Mouse (Mus musculus): ENCODE measurements around the gene Grk2. TPM values are rescaled to one million over a fixed set of nuclear protein-coding genes. Genes with fewer than 3 reads are reported as not detected.

Grk2 gene
- 18.5 and 20.5 TPM in 2 replicates for polyA plus RNA-seq (2015; fragmentation: Nextera tagmentation; extraction: Ambion mirVana)

GRCm38 (mm10) chr19:4306190-4306577, at the start of gene Grk2:
Gene Grk2, minus strand, starts transcription at chr19:4306222.
- H3K4me2 ChIP-seq: peak within 1 kb of the TSS; percentile 71
- peak; percentile 71 for ATAC-seq (ENCODE audit: insufficient number of reproducible peaks, low FRiP score, low TSS enrichment, low read depth)

GRCm38 (mm10) chr19:4349455-4349854, 43.4 kb upstream of the Grk2 start:
- Histone ChIP-seq H3K27me3 (no peaks in the 10 kb centered on the region), H3K9ac (no peak overlapping the region), H3K4me2 (no peak overlapping the region), H3K4me3 (no peak overlapping the region), H3K4me1 (no peaks in the 10 kb centered on the region), H3K27ac (no peak overlapping the region), H3K9me3 (no peaks in the 10 kb centered on the region), H3K36me3 (peaks cover 62% of the 10 kb centered on the region)
- 92% methylated on average over 2 of the region's 2 CpGs for WGBS
- no peak for ATAC-seq (ENCODE audit: insufficient number of reproducible peaks, low FRiP score, low TSS enrichment, low read depth)

More at GRCm38 (mm10) chr19:4306190-4306577, at the start of gene Grk2:
- H3K4me1 ChIP-seq: peaks cover 53% of the 10 kb centered on the region
- WGBS: under 1% methylated on average over 26 of the region's 46 CpGs
- H3K4me3 ChIP-seq: peak within 1 kb of the TSS; percentile 99
- no peaks in the 10 kb centered on the region for H3K27me3 ChIP-seq
- H3K9ac ChIP-seq: peak within 1 kb of the TSS; percentile 94
- peak within 1 kb of the TSS; percentile 87 for H3K27ac ChIP-seq
- no peaks in the 10 kb centered on the region for H3K9me3 ChIP-seq
- no peaks in the 10 kb centered on the region for H3K36me3 ChIP-seq

DNA sequence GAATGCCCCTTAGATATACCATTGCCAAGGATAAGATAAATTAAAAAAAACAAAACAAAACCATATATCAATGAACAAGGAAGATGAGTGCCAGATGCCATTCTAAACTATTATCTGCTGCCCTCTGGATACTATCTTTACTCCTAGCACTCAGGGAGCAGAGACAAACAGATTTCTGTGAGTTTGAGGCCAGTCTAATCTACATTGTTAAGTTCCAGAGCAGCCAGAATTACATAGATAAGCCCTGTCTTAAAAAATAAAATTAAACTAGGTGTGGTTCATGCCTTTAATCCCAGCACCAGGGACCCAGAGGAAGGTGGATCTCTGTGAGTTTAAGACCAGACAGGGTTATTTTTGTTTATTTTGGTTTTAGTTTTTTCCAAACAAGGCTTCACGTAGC, 40.5 kb upstream of the Grk2 start:
- no peak overlapping the region for H3K4me3 ChIP-seq
- no peak for ATAC-seq (ENCODE audit: insufficient number of reproducible peaks, low FRiP score, low TSS enrichment, low read depth)
- H3K9me3 ChIP-seq: no peaks in the 10 kb centered on the region
- no peak overlapping the region for H3K9ac ChIP-seq
- no peaks in the 10 kb centered on the region for H3K27me3 ChIP-seq
- H3K36me3 ChIP-seq: peaks cover 70% of the 10 kb centered on the region
- H3K27ac ChIP-seq: no peak overlapping the region
- H3K4me2 ChIP-seq: no peak overlapping the region
- 91% methylated on average over 1 of the region's 1 CpGs for WGBS
- H3K4me1 ChIP-seq: no peaks in the 10 kb centered on the region

DNA sequence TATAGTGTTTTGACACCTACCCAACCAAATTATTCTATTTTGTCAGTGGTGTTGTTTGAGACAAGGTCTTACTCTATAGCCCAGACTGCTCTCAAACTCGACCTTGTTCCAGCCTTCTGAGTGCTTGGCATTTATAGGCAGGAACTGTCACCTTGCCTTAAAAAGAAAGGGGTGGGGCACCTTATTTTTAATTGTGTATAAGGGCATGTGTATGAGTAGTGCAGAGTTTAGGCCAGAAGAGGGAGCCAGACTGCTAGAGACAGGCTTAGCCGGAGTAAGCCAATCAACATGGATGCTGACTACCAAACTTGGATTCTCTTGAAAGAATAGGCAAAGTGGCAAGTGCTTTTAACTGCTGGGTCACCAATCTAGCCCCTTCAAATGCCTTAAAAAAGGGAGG, 32.1 kb upstream of the Grk2 start:
- no peak for ATAC-seq (ENCODE audit: insufficient number of reproducible peaks, low FRiP score, low TSS enrichment, low read depth)
- H3K9me3 ChIP-seq: no peaks in the 10 kb centered on the region
- H3K4me2 ChIP-seq: no peak overlapping the region
- no peaks in the 10 kb centered on the region for H3K27me3 ChIP-seq
- H3K27ac ChIP-seq: no peak overlapping the region
- H3K4me1 ChIP-seq: peaks cover 12% of the 10 kb centered on the region
- no peak overlapping the region for H3K9ac ChIP-seq
- WGBS: 27% methylated on average over 2 of the region's 2 CpGs
- H3K36me3 ChIP-seq: peaks cover 43% of the 10 kb centered on the region
- H3K4me3 ChIP-seq: no peak overlapping the region

DNA sequence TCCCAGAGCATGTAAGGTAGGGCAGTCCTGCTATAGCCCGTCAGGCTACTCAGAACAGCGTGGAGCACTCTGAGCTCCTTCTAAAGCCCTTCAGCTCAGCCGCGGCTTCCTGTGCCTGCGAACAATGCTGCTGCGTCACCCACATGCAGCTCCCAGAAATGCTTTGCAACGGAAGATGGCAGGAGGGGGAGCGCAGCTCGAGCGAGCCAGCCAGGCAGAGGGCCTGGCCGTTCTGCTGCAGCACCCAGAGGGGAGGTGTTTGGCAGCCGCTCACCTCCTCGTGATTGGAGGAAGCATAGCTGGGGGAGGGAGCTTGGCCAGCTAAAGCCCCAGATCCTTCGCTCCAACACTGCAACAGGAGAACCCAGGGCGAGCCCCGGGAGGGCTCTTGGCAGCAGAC, 27.8 kb upstream of the Grk2 start:
- under 1% methylated on average over 16 of the region's 16 CpGs for WGBS
- Histone ChIP-seq H3K9me3 (no peaks in the 10 kb centered on the region), H3K9ac (peak overlapping the region; percentile 54), H3K27me3 (no peaks in the 10 kb centered on the region), H3K4me2 (peak overlapping the region; percentile 66), H3K4me3 (peak overlapping the region; percentile 52), H3K36me3 (peaks cover 35% of the 10 kb centered on the region), H3K4me1 (peaks cover 26% of the 10 kb centered on the region), H3K27ac (peak overlapping the region; percentile 93)
- ATAC-seq (ENCODE audit: insufficient number of reproducible peaks, low FRiP score, low TSS enrichment, low read depth): peak; percentile 99

DNA sequence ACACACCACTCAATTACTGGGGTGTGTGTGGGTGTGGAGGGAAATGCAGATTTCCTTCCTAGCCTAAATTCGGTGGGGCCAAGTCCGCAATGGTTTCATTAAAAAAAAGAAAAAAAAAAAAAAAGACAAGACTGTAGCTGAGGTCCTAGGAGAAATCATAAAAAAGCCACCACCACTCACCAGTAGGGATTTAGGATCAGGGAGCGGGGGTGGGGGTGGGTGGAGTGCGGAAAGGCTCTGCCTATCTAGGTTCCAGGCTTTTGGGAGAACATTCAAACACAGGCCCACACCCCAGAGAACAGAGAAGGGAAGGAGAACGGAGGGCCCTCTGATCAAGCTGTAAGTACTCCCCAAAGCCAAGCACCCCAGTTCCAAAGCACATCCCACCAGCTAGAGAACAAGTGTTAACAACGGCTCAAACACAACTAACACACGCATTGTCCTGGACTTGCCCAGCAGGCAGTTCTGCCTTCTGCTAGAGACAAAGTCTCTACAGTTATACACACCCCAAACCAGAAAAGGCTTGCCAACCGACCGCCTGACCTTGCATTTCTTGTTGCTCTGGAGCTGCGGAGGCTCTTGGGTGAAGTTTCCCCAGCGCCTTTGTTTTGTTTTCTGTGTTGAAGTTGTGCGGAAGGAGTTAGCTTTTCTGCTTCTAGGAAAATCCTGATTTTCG, 27.2 kb upstream of the Grk2 start:
- peak overlapping the region; percentile 66 for H3K4me2 ChIP-seq
- H3K9me3 ChIP-seq: no peaks in the 10 kb centered on the region
- peak overlapping the region; percentile 52 for H3K4me3 ChIP-seq
- H3K27ac ChIP-seq: peak overlapping the region; percentile 93
- ATAC-seq (ENCODE audit: insufficient number of reproducible peaks, low FRiP score, low TSS enrichment, low read depth): no peak
- H3K36me3 ChIP-seq: peaks cover 38% of the 10 kb centered on the region
- peaks cover 26% of the 10 kb centered on the region for H3K4me1 ChIP-seq
- 2% methylated on average over 13 of the region's 13 CpGs for WGBS
- H3K27me3 ChIP-seq: no peaks in the 10 kb centered on the region
- H3K9ac ChIP-seq: peak overlapping the region; percentile 54

DNA sequence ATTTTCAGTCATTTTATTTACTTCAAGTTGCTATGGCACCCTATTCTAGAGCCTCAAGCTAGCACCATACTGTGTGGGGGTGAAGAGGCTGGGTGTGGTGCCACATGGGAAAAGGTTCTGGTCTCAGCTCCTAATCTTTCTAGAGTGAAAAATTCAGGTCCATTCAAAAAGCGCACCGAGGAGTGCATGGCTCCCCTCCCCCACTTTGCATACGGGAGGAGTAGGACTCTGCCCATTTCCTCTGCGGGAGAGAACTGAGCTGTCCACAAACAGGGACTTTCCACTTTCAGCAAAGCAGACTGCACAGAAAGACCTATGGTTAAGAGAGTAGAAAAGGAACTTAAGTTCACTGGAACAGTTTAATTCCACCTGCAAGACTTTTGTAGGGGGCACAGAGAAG, 26.6 kb upstream of the Grk2 start:
- ATAC-seq (ENCODE audit: insufficient number of reproducible peaks, low FRiP score, low TSS enrichment, low read depth): no peak
- Histone ChIP-seq H3K4me1 (peaks cover 26% of the 10 kb centered on the region), H3K4me2 (peak overlapping the region; percentile 66), H3K27me3 (no peaks in the 10 kb centered on the region), H3K27ac (peak overlapping the region; percentile 93), H3K9me3 (no peaks in the 10 kb centered on the region), H3K4me3 (peak overlapping the region; percentile 52), H3K36me3 (peaks cover 40% of the 10 kb centered on the region), H3K9ac (peak overlapping the region; percentile 39; the same call in 1 of the 2 replicates)
- WGBS: under 1% methylated on average over 4 of the region's 4 CpGs

GRCm38 (mm10) chr19:4331273-4331672, 25.3 kb upstream of the Grk2 start:
- no peak overlapping the region for H3K27ac ChIP-seq
- 91% methylated on average over 3 of the region's 3 CpGs for WGBS
- H3K4me2 ChIP-seq: no peak overlapping the region
- peaks cover 26% of the 10 kb centered on the region for H3K4me1 ChIP-seq
- no peak for ATAC-seq (ENCODE audit: insufficient number of reproducible peaks, low FRiP score, low TSS enrichment, low read depth)
- no peak overlapping the region for H3K4me3 ChIP-seq
- no peak overlapping the region for H3K9ac ChIP-seq
- H3K9me3 ChIP-seq: no peaks in the 10 kb centered on the region
- no peaks in the 10 kb centered on the region for H3K27me3 ChIP-seq
- H3K36me3 ChIP-seq: peaks cover 51% of the 10 kb centered on the region

GRCm38 (mm10) chr19:4330603-4331002, 24.6 kb upstream of the Grk2 start:
- WGBS: 88% methylated on average over 2 of the region's 2 CpGs
- Histone ChIP-seq H3K36me3 (peaks cover 58% of the 10 kb centered on the region), H3K4me2 (no peak overlapping the region), H3K4me1 (peaks cover 26% of the 10 kb centered on the region), H3K9me3 (no peaks in the 10 kb centered on the region), H3K27me3 (no peaks in the 10 kb centered on the region), H3K4me3 (no peak overlapping the region), H3K27ac (no peak overlapping the region), H3K9ac (no peak overlapping the region)
- ATAC-seq (ENCODE audit: insufficient number of reproducible peaks, low FRiP score, low TSS enrichment, low read depth): no peak

DNA sequence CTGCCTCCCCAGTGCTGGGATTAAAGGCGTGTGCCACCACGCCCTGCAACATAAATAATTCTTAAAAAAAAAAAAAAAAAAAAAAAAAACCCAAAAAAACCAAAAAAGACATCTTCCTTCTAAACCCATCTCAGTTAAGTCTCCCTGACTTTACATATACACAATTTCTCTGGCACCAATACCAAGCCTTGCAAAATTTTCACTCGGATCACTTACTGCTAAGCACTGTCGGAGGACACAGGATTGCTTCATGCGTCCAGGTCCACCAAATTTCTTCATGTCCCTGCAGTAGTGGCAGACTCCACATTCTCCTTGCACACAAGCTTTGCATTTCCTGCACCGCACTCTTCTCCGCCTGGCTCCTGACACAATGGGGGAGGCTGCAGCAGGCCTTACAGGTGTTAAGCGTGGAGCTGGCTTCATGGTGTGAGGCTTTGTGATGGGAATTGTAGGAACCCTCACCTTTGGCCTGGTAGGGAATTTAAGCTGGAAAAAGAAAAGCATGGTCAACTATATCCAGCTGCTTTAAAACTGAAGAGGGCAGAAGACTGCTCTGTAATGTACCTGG, 22.8 kb upstream of the Grk2 start:
- H3K9ac ChIP-seq: no peak overlapping the region
- H3K4me1 ChIP-seq: peaks cover 16% of the 10 kb centered on the region
- WGBS: 91% methylated on average over 8 of the region's 8 CpGs
- peaks cover 73% of the 10 kb centered on the region for H3K36me3 ChIP-seq
- H3K4me3 ChIP-seq: no peak overlapping the region
- H3K4me2 ChIP-seq: no peak overlapping the region
- H3K27me3 ChIP-seq: no peaks in the 10 kb centered on the region
- no peak overlapping the region for H3K27ac ChIP-seq
- no peaks in the 10 kb centered on the region for H3K9me3 ChIP-seq
- ATAC-seq (ENCODE audit: insufficient number of reproducible peaks, low FRiP score, low TSS enrichment, low read depth): no peak

DNA sequence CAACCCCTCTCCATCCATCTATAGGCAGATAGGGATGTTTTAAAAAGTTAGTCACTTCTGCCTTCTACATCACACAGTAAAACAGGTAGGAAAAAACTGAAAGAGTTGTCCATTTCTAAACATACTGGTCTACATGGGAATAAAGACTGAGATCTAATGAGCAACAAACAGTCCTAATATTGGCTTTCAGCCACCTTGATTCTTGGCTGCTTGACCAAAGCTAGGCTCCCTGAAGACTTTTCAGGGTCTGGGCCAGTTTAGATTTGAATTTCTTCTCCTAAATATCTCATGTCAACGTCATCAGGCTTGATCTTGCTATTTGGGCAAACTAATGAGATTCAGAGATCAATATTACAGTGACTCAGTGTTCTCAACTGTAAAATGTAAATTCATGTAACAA, 20.9 kb upstream of the Grk2 start:
- H3K4me3 ChIP-seq: no peak overlapping the region
- WGBS: 63% methylated on average over 1 of the region's 1 CpGs
- H3K36me3 ChIP-seq: peaks cover 89% of the 10 kb centered on the region
- no peaks in the 10 kb centered on the region for H3K9me3 ChIP-seq
- H3K9ac ChIP-seq: no peak overlapping the region
- H3K27me3 ChIP-seq: no peaks in the 10 kb centered on the region
- ATAC-seq (ENCODE audit: insufficient number of reproducible peaks, low FRiP score, low TSS enrichment, low read depth): no peak
- H3K27ac ChIP-seq: no peak overlapping the region
- peaks cover 3% of the 10 kb centered on the region for H3K4me1 ChIP-seq
- no peak overlapping the region for H3K4me2 ChIP-seq

- Histone ChIP-seq H3K9ac (no peak overlapping the region), H3K4me3 (no peak overlapping the region), H3K36me3 (peaks cover 91% of the 10 kb centered on the region), H3K27ac (no peak overlapping the region), H3K9me3 (no peaks in the 10 kb centered on the region), H3K4me2 (no peak overlapping the region), H3K27me3 (no peaks in the 10 kb centered on the region), H3K4me1 (no peaks in the 10 kb centered on the region)
- ATAC-seq (ENCODE audit: insufficient number of reproducible peaks, low FRiP score, low TSS enrichment, low read depth): no peak
- 75% methylated on average over 3 of the region's 3 CpGs for WGBS
These were observed 20.1 kb upstream of the Grk2 start for GRCm38 (mm10) chr19:4326106-4326505.
